Mouse (Mus musculus) CH12.LX (cell line): ENCODE measurements around the gene Map2k4. TPM values are rescaled to one million over a fixed set of nuclear protein-coding genes. Genes with fewer than 3 reads are reported as not detected.

Experiments used
- DNase-seq: peaks from one replicate; pipeline ENCODE4 v3.0.0-alpha.2; 2013; ENCODE audit errors: extremely low read depth
- H3K27ac ChIP-seq: 2 replicates; pipeline ENCODE4 v1.5.1; 2012; ENCODE audit warnings: low read depth, mild to moderate bottlenecking, control low read depth, moderate library complexity; ENCODE audit not compliant: insufficient read depth
- H3K27me3 ChIP-seq: replicated peaks from 2 replicates; pipeline ENCODE3; 2012; ENCODE audit warnings: inconsistent platforms
- H3K36me3 ChIP-seq, 2 experiments: replicated peaks in 1 of 2; 2 replicates each; pipeline versions ENCODE3 to v1.6.1; 2012; ENCODE audit warnings: inconsistent platforms in 1 of 2, low read length in 1 of 2, mild to moderate bottlenecking in 1 of 2, mixed read lengths in 1 of 2, moderate library complexity in 1 of 2; ENCODE audit not compliant: control insufficient read depth in 1 of 2, insufficient read depth in 1 of 2
- H3K4me1 ChIP-seq, 2 experiments: 2 replicates each; pipeline ENCODE4 v1.6.1; 2012; ENCODE audit warnings: inconsistent platforms in 1 of 2, moderate library complexity in 1 of 2; ENCODE audit not compliant: insufficient read depth in 2 of 2, control insufficient read depth in 1 of 2
- H3K4me2 ChIP-seq: 2 replicates; pipeline ENCODE4 v1.6.1; 2012; ENCODE audit warnings: low read depth, mild to moderate bottlenecking, control low read depth; ENCODE audit not compliant: poor library complexity, insufficient read depth, severe bottlenecking
- H3K4me3 ChIP-seq, 3 experiments: fragments of 150-350 bp in 1 of 3; sonication (generic) in 1 of 3; replicated peaks in 1 of 3; 2 replicates each; pipeline versions ENCODE3 to v1.5.1; 2011 to 2012; ENCODE audit warnings: low read depth in 2 of 3, low read length in 2 of 3, mild to moderate bottlenecking in 2 of 3, moderate library complexity in 2 of 3, control low read depth in 1 of 3, improper control_type of control experiment in 1 of 3, inconsistent platforms in 1 of 3, mixed read lengths in 1 of 3; ENCODE audit not compliant: poor library complexity in 1 of 3
- H3K79me2 ChIP-seq: replicated peaks from 2 replicates; pipeline ENCODE4 v1.6.1; 2012; ENCODE audit warnings: mild to moderate bottlenecking, moderate library complexity; ENCODE audit not compliant: control insufficient read depth, poor library complexity, insufficient read depth, severe bottlenecking; ENCODE audit errors: extremely low read depth
- H3K9ac ChIP-seq: 2 replicates; pipeline ENCODE4 v1.6.1; 2012; ENCODE audit warnings: low read depth, mild to moderate bottlenecking, control low read depth, moderate library complexity; ENCODE audit not compliant: insufficient read depth
- H3K9me3 ChIP-seq: replicated peaks from 2 replicates; pipeline ENCODE3; 2012; ENCODE audit warnings: low read length, inconsistent platforms, mixed read lengths
- BHLHE40 ChIP-seq: IDR thresholded peaks from 2 replicates; pipeline ENCODE4 v1.6.1; 2011; ENCODE audit warnings: mild to moderate bottlenecking, low read depth, low read length, improper control_type of control experiment
- CTCF ChIP-seq, 2 experiments: IDR thresholded peaks in 1 of 2; conservative IDR thresholded peaks in 1 of 2; 2 replicates each; pipeline ENCODE4 v1.5.1; 2011 to 2012; ENCODE audit warnings: low read depth in 2 of 2, low read length in 2 of 2, improper control_type of control experiment in 1 of 2, inconsistent platforms in 1 of 2, mild to moderate bottlenecking in 1 of 2, moderate library complexity in 1 of 2
- EP300 ChIP-seq: IDR thresholded peaks from 2 replicates; pipeline ENCODE4 v1.6.1; 2011; ENCODE audit warnings: low read length, improper control_type of control experiment
- ETS1 ChIP-seq: conservative IDR thresholded peaks from 2 replicates; pipeline ENCODE4 v1.6.1; 2012; ENCODE audit warnings: low read depth, mild to moderate bottlenecking, inconsistent platforms, low read length, improper control_type of control experiment, moderate library complexity
- HCFC1 ChIP-seq: IDR thresholded peaks from 2 replicates; pipeline ENCODE4 v1.6.1; 2012; ENCODE audit warnings: low read depth, mild to moderate bottlenecking, inconsistent platforms, low read length, improper control_type of control experiment
- IRF4 ChIP-seq: IDR thresholded peaks from 2 replicates; pipeline ENCODE4 v1.6.1; 2014; ENCODE audit warnings: low read depth, mild to moderate bottlenecking, inconsistent platforms, low read length, improper control_type of control experiment
- JUND ChIP-seq: conservative IDR thresholded peaks from 2 replicates; pipeline ENCODE4 v1.6.1; 2011; ENCODE audit warnings: low read depth, low read length, improper control_type of control experiment
- KAT2A ChIP-seq: IDR thresholded peaks from 2 replicates; pipeline ENCODE4 v1.6.1; 2012; ENCODE audit warnings: low read length, improper control_type of control experiment, inconsistent platforms; ENCODE audit not compliant: insufficient replicate concordance
- MAFK ChIP-seq: IDR thresholded peaks from 2 replicates; pipeline ENCODE4 v1.6.1; 2011; ENCODE audit warnings: low read length, improper control_type of control experiment; ENCODE audit not compliant: insufficient replicate concordance
- MAX ChIP-seq: IDR thresholded peaks from 2 replicates; pipeline ENCODE4 v1.6.1; 2011; ENCODE audit warnings: low read length, improper control_type of control experiment
- MAZ ChIP-seq: IDR thresholded peaks from 2 replicates; pipeline ENCODE4 v1.6.1; 2012; ENCODE audit warnings: low read depth, mild to moderate bottlenecking, inconsistent platforms, low read length, improper control_type of control experiment, moderate library complexity
- MEF2A ChIP-seq: IDR thresholded peaks from 2 replicates; pipeline ENCODE4 v1.6.1; 2014; ENCODE audit warnings: low read depth, mild to moderate bottlenecking, inconsistent platforms, low read length, improper control_type of control experiment, borderline replicate concordance
- MXI1 ChIP-seq: IDR thresholded peaks from 2 replicates; pipeline ENCODE4 v1.6.1; 2011; ENCODE audit warnings: mild to moderate bottlenecking, low read depth, low read length, improper control_type of control experiment
- MYC ChIP-seq: IDR thresholded peaks from 2 replicates; pipeline ENCODE4 v1.6.1; 2011; ENCODE audit warnings: low read depth, mild to moderate bottlenecking, improper control_type of control experiment, low read length
- NELFE ChIP-seq: IDR thresholded peaks from 2 replicates; pipeline ENCODE4 v1.6.1; 2011; ENCODE audit warnings: low read depth, low read length, improper control_type of control experiment
- NRF1 ChIP-seq: IDR thresholded peaks from 2 replicates; pipeline ENCODE4 v1.6.1; 2014; ENCODE audit warnings: low read depth, mild to moderate bottlenecking, inconsistent platforms, low read length, improper control_type of control experiment, moderate library complexity
- POLR2AphosphoS2 ChIP-seq: IDR thresholded peaks from 2 replicates; pipeline ENCODE4 v1.6.1; 2011; ENCODE audit warnings: low read depth, low read length, improper control_type of control experiment
- RAD21 ChIP-seq: IDR thresholded peaks from 2 replicates; pipeline ENCODE4 v1.6.1; 2011; ENCODE audit warnings: low read depth, mild to moderate bottlenecking, low read length, improper control_type of control experiment, moderate library complexity
- SIN3A ChIP-seq: IDR thresholded peaks from 2 replicates; pipeline ENCODE4 v1.6.1; 2012; ENCODE audit warnings: low read length, improper control_type of control experiment, inconsistent platforms
- TBP ChIP-seq: conservative IDR thresholded peaks from 2 replicates; pipeline ENCODE4 v1.6.1; 2011; ENCODE audit warnings: low read depth, low read length, improper control_type of control experiment
- UBTF ChIP-seq: IDR thresholded peaks from 2 replicates; pipeline ENCODE4 v1.6.1; 2012; ENCODE audit warnings: low read depth, mild to moderate bottlenecking, inconsistent platforms, low read length, improper control_type of control experiment, moderate library complexity
- ZC3H11A ChIP-seq: IDR thresholded peaks from 2 replicates; pipeline ENCODE4 v1.6.1; 2012; ENCODE audit warnings: low read depth, mild to moderate bottlenecking, inconsistent platforms, low read length, improper control_type of control experiment
- ZKSCAN1 ChIP-seq: IDR thresholded peaks from 2 replicates; pipeline ENCODE4 v1.6.1; 2012; ENCODE audit warnings: low read depth, inconsistent platforms, low read length, improper control_type of control experiment, borderline replicate concordance
- dilution Hi-C: fragments of 300-500 bp; cut with MboI; formaldehyde crosslinking; loops from 2 replicates; pipeline ENCODE4 v1.14.3; 2020; ENCODE audit warnings: low sequenced_read_pairs; ENCODE audit not compliant: extremely low pct_unique_long_range_greater_than_20kb, extremely low pct_ligation_motif_present
- in situ Hi-C: fragments of 300-500 bp; cut with MboI; formaldehyde crosslinking; loops from 3 replicates; pipeline ENCODE4 v1.14.3; 2019; ENCODE audit warnings: low sequenced_read_pairs, low pct_ligation_motif_present, low pct_unique_long_range_greater_than_20kb, mixed read lengths
- polyA plus RNA-seq: library from polyadenylated mRNA; unstranded; fragments of >175 nt; gene quantifications from 2 replicates; pipeline ENCODE4 v1.2.1, GENCODE M21; 2012; ENCODE audit warnings: low read depth; ENCODE audit not compliant: insufficient read length
- total RNA-seq, 2 experiments: library from RNA; depleted of rRNA; stranded (reverse); fragments of 300-350 nt in 1 of 2; fragments of >200 nt in 1 of 2; gene quantifications; 2 replicates each; pipeline ENCODE4 v1.2.3; 2012 to 2014

Map2k4 gene
- total and polyA plus RNA-seq, 3 experiments = 27.2 to 50.0 (median 43.3) TPM

- Histone ChIP-seq H3K36me3 (no peaks in the 10 kb centered on the region), H3K4me3 (no peak overlapping the region), H3K27ac (no peak overlapping the region), H3K27me3 (peaks cover 1% of the 10 kb centered on the region), H3K4me1 (no peaks in the 10 kb centered on the region), H3K9me3 (no peaks in the 10 kb centered on the region), H3K79me2 (no peaks in the 10 kb centered on the region), H3K4me2 (no peak overlapping the region), H3K9ac (no peak overlapping the region)
- TF ChIP-seq MAX (no peak), TBP (no peak), BHLHE40 (no peak), KAT2A (no peak), MEF2A (no peak), NELFE (no peak), IRF4 (no peak), UBTF (no peak), JUND (no peak), ZKSCAN1 (no peak), MYC (no peak), ETS1 (no peak), HCFC1 (no peak), POLR2AphosphoS2 (no peak), MAFK (no peak), MXI1 (no peak), MAZ (no peak)
- in situ Hi-C loops = no loop called here
- DNase-seq = no peak
- dilution Hi-C loops = no loop called here
Measured at GRCm38 (mm10) chr11:65644539-65644938, 143.6 kb downstream of the Map2k4 start.

GRCm38 (mm10) chr11:65640261-65640660 is 147.8 kb downstream of the Map2k4 start:
- dilution Hi-C loops (no loop called here), in situ Hi-C loops (no loop called here)
- H3K9me3 ChIP-seq = no peaks in the 10 kb centered on the region
- no peak overlapping the region for H3K4me2 ChIP-seq
- peaks cover 1% of the 10 kb centered on the region for H3K27me3 ChIP-seq
- no peaks in the 10 kb centered on the region for H3K4me1 ChIP-seq
- no peak overlapping the region for H3K4me3 ChIP-seq
- TF ChIP-seq ZC3H11A = no peak
- no peak for TF ChIP-seq TBP
- TF ChIP-seq SIN3A = no peak
- no peak for TF ChIP-seq RAD21
- TF ChIP-seq MAZ = no peak
- TF ChIP-seq CTCF (conservative IDR thresholded peaks at IDR 0.05 in 1 of 2, IDR thresholded peaks at IDR 0.05 in 1 of 2; ENCODE audit: low read depth in 2 of 2, low read length in 2 of 2) = no peak
- no peak for TF ChIP-seq NRF1
- no peak for TF ChIP-seq EP300
- TF ChIP-seq HCFC1 = no peak
- no peak for TF ChIP-seq MEF2A
- no peak for DNase-seq
- H3K79me2 ChIP-seq = no peaks in the 10 kb centered on the region
- H3K36me3 ChIP-seq = no peaks in the 10 kb centered on the region
- no peak overlapping the region for H3K9ac ChIP-seq
- H3K27ac ChIP-seq = no peak overlapping the region

Other genes starting within 250 kb of the Map2k4 start
- 16.6 and 18.0 TPM in 2 replicates for gene Zkscan6, start 18.9 kb upstream of the Map2k4 start, total RNA-seq (2012; rRNA removed)
- 20.1 and 20.5 TPM in 2 replicates for gene Zkscan6, start 18.9 kb upstream of the Map2k4 start, total RNA-seq (2014; rRNA removed)
- 15.5 and 15.8 TPM in 2 replicates for gene Zkscan6, start 18.9 kb upstream of the Map2k4 start, polyA plus RNA-seq